Mouse (Mus musculus) heart, postnatal 0 days (tissue): ENCODE data around the gene Rps21.

ENCODE experiments used
- CTCF ChIP-seq: IDR thresholded peaks from 2 replicates; pipeline ENCODE4 v1.5.1; 2016; ENCODE audit warnings: antibody characterized with exemption, control low read depth, low read depth
- EP300 ChIP-seq: IDR thresholded peaks from 2 replicates; pipeline ENCODE4 v1.6.1; 2016; ENCODE audit warnings: antibody characterized with exemption, low read depth

DNA sequence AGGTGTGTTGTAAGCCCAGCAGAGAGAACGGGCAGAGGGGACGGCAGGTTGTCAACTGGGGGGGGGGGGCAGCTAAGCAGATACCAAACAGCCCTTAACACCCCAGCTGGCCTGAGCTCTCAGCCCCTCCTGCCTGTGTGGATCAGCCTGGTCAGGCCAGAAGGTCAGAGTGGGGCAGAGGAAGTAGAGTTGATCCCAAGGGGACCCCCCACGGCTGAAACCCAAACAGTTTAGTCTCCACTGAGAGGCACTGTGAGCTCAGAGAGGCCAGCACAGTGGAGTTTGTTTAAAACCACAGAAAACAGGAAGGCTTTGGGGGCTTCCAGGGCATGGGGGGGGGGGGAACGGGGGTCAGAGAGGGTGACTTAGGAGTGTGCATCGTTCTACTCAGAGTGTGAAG, 40.3 kb upstream of the Rps21 start:
- TF ChIP-seq CTCF: no peak
- TF ChIP-seq EP300: no peak
